Mouse (Mus musculus) myocyte (in vitro differentiated cells): ENCODE results near the gene Fam110a. TPM values are rescaled to one million over a fixed set of nuclear protein-coding genes. Genes with fewer than 3 reads are reported as not detected.

ENCODE experiments used
- H3K27me3 ChIP-seq: one replicate; pipeline ENCODE4 v1.6.1; 2011; ENCODE audit not compliant: control insufficient read depth, insufficient read depth, insufficient read length
- H3K36me3 ChIP-seq: one replicate; pipeline ENCODE4 v1.6.1; 2011; ENCODE audit not compliant: control insufficient read depth, insufficient read depth
- H3K4me2 ChIP-seq: one replicate; pipeline ENCODE4 v1.6.1; 2011; ENCODE audit warnings: low read depth, control low read depth
- H3K4me3 ChIP-seq: one replicate; pipeline ENCODE4 v1.5.1; 2011; ENCODE audit warnings: mild to moderate bottlenecking, control low read depth, moderate library complexity
- H3K79me2 ChIP-seq: one replicate; pipeline ENCODE4 v1.6.1; 2011; ENCODE audit not compliant: control insufficient read depth, insufficient read depth
- H3ac ChIP-seq: one replicate; pipeline ENCODE4 v1.6.1; 2011; ENCODE audit not compliant: control insufficient read depth, insufficient read length
- CEBPB ChIP-seq: IDR thresholded peaks from 2 replicates; pipeline ENCODE4 v1.6.1; 2011; ENCODE audit warnings: mild to moderate bottlenecking, moderate library complexity; ENCODE audit not compliant: poor library complexity, insufficient read depth, severe bottlenecking
- E2F4 ChIP-seq: IDR thresholded peaks from one replicate; pipeline ENCODE4 v1.6.1; 2011; ENCODE audit warnings: mild to moderate bottlenecking, control low read depth, moderate library complexity; ENCODE audit not compliant: insufficient read depth
- MAX ChIP-seq: IDR thresholded peaks from one replicate; pipeline ENCODE4 v1.6.1; 2011; ENCODE audit warnings: low read depth, mild to moderate bottlenecking, control low read depth
- MYOD1 ChIP-seq, 3 experiments: IDR thresholded peaks; one replicate each; pipeline ENCODE4 v1.6.1; 2011; ENCODE audit warnings: control low read depth in 2 of 3, low read depth in 2 of 3, mild to moderate bottlenecking in 2 of 3, moderate library complexity in 1 of 3; ENCODE audit not compliant: insufficient read length in 2 of 3, control insufficient read depth in 1 of 3
- MYOG ChIP-seq, 3 experiments: IDR thresholded peaks; one replicate each; pipeline ENCODE4 v1.6.1; 2011; ENCODE audit warnings: control low read depth in 2 of 3, low read depth in 2 of 3, mild to moderate bottlenecking in 2 of 3; ENCODE audit not compliant: insufficient read length in 2 of 3, control insufficient read depth in 1 of 3, insufficient read depth in 1 of 3
- POLR2A ChIP-seq: IDR thresholded peaks from one replicate; pipeline ENCODE4 v1.6.1; 2011; ENCODE audit warnings: low read depth, mild to moderate bottlenecking, control low read depth, moderate library complexity; ENCODE audit not compliant: insufficient read length
- POLR2AphosphoS2 ChIP-seq: IDR thresholded peaks from one replicate; pipeline ENCODE4 v1.6.1; 2011; ENCODE audit warnings: low read depth, control low read depth; ENCODE audit not compliant: insufficient read length
- REST ChIP-seq: IDR thresholded peaks from one replicate; pipeline ENCODE4 v1.6.1; 2011; ENCODE audit warnings: mild to moderate bottlenecking, control low read depth, moderate library complexity; ENCODE audit not compliant: insufficient read depth, insufficient read length
- SRF ChIP-seq: IDR thresholded peaks from one replicate; pipeline ENCODE4 v1.6.1; 2011; ENCODE audit warnings: low read depth; ENCODE audit not compliant: control insufficient read depth, insufficient read length
- TCF12 ChIP-seq: IDR thresholded peaks from one replicate; pipeline ENCODE4 v1.6.1; 2011; ENCODE audit warnings: mild to moderate bottlenecking, control low read depth; ENCODE audit not compliant: poor library complexity, insufficient read depth, severe bottlenecking
- TCF3 ChIP-seq: IDR thresholded peaks from one replicate; pipeline ENCODE4 v1.6.1; 2011; ENCODE audit warnings: low read depth, control low read depth; ENCODE audit not compliant: insufficient read length
- USF1 ChIP-seq: IDR thresholded peaks from one replicate; pipeline ENCODE4 v1.6.1; 2011; ENCODE audit warnings: low read depth, mild to moderate bottlenecking, control low read depth, moderate library complexity
- polyA plus RNA-seq: library from polyadenylated mRNA; unstranded; fragments of >200 nt; fragmentation: generic; extraction: Trizol; gene quantifications from one replicate; pipeline ENCODE4 v1.2.1, GENCODE M21; 2012; ENCODE audit warnings: missing spikeins

Fam110a gene
- polyA plus RNA-seq, 1 experiment = 21.0 TPM

GRCm38 (mm10) chr2:152002529-152002928, 22.5 kb upstream of the Fam110a start:
- Histone ChIP-seq H3K4me2 (no peak overlapping the region), H3K4me3 (no peak overlapping the region), H3K79me2 (no peaks in the 10 kb centered on the region), H3ac (no peak overlapping the region), H3K36me3 (no peaks in the 10 kb centered on the region), H3K27me3 (peaks cover 65% of the 10 kb centered on the region)
- TF ChIP-seq REST (no peak), POLR2AphosphoS2 (no peak), POLR2A (no peak), TCF12 (no peak), SRF (no peak), USF1 (no peak), MAX (no peak), CEBPB (no peak), MYOG (IDR thresholded peaks at IDR 0.05; ENCODE audit: control insufficient read depth in 1 of 3, insufficient read depth in 1 of 3, insufficient read length in 2 of 3, low read depth in 2 of 3) (no peak), E2F4 (no peak), TCF3 (no peak), MYOD1 (IDR thresholded peaks at IDR 0.05; ENCODE audit: control insufficient read depth in 1 of 3, insufficient read length in 2 of 3, low read depth in 2 of 3) (no peak)

GRCm38 (mm10) chr2:152000735-152001134, 20.7 kb upstream of the Fam110a start:
- Histone ChIP-seq H3K27me3 (peaks cover 52% of the 10 kb centered on the region), H3K4me3 (no peak overlapping the region), H3K4me2 (no peak overlapping the region), H3ac (no peak overlapping the region), H3K79me2 (no peaks in the 10 kb centered on the region), H3K36me3 (no peaks in the 10 kb centered on the region)
- TF ChIP-seq TCF12 = no peak
- TF ChIP-seq SRF = no peak
- no peak for TF ChIP-seq TCF3
- no peak for TF ChIP-seq USF1
- no peak for TF ChIP-seq POLR2AphosphoS2
- TF ChIP-seq E2F4 = no peak
- no peak for TF ChIP-seq MYOD1 (IDR thresholded peaks at IDR 0.05; ENCODE audit: control insufficient read depth in 1 of 3, insufficient read length in 2 of 3, low read depth in 2 of 3)
- no peak for TF ChIP-seq REST
- TF ChIP-seq CEBPB = no peak
- TF ChIP-seq POLR2A = no peak
- no peak for TF ChIP-seq MYOG (IDR thresholded peaks at IDR 0.05; ENCODE audit: control insufficient read depth in 1 of 3, insufficient read depth in 1 of 3, insufficient read length in 2 of 3, low read depth in 2 of 3)
- no peak for TF ChIP-seq MAX

GRCm38 (mm10) chr2:152000291-152000679, 20.3 kb upstream of the Fam110a start:
- no peak for TF ChIP-seq TCF12
- no peak for TF ChIP-seq MYOG (IDR thresholded peaks at IDR 0.05; ENCODE audit: control insufficient read depth in 1 of 3, insufficient read depth in 1 of 3, insufficient read length in 2 of 3, low read depth in 2 of 3)
- no peak for TF ChIP-seq SRF
- no peak for TF ChIP-seq MYOD1 (IDR thresholded peaks at IDR 0.05; ENCODE audit: control insufficient read depth in 1 of 3, insufficient read length in 2 of 3, low read depth in 2 of 3)
- no peak for TF ChIP-seq MAX
- no peak for TF ChIP-seq REST
- TF ChIP-seq CEBPB = no peak
- TF ChIP-seq POLR2A = no peak
- no peak for TF ChIP-seq POLR2AphosphoS2
- TF ChIP-seq USF1 = no peak
- TF ChIP-seq TCF3 = no peak
- no peak for TF ChIP-seq E2F4
- H3K4me3 ChIP-seq = no peak overlapping the region
- H3K27me3 ChIP-seq = peaks cover 47% of the 10 kb centered on the region
- no peaks in the 10 kb centered on the region for H3K79me2 ChIP-seq
- no peak overlapping the region for H3ac ChIP-seq
- no peaks in the 10 kb centered on the region for H3K36me3 ChIP-seq
- no peak overlapping the region for H3K4me2 ChIP-seq

GRCm38 (mm10) chr2:151999669-152000290, 19.8 kb upstream of the Fam110a start:
- Histone ChIP-seq H3K36me3 (no peaks in the 10 kb centered on the region), H3K79me2 (no peaks in the 10 kb centered on the region), H3K4me2 (no peak overlapping the region), H3ac (no peak overlapping the region), H3K4me3 (no peak overlapping the region), H3K27me3 (peaks cover 42% of the 10 kb centered on the region)
- TF ChIP-seq POLR2AphosphoS2 (no peak), TCF3 (no peak), SRF (no peak), POLR2A (no peak)

- H3K4me2 ChIP-seq = no peak overlapping the region
- H3K79me2 ChIP-seq = no peaks in the 10 kb centered on the region
- no peaks in the 10 kb centered on the region for H3K36me3 ChIP-seq
- H3K27me3 ChIP-seq = peaks cover 34% of the 10 kb centered on the region
- H3K4me3 ChIP-seq = no peak overlapping the region
- H3ac ChIP-seq = no peak overlapping the region
- TF ChIP-seq POLR2A (no peak), POLR2AphosphoS2 (no peak), MYOG (IDR thresholded peaks at IDR 0.05; ENCODE audit: control insufficient read depth in 1 of 3, insufficient read depth in 1 of 3, insufficient read length in 2 of 3, low read depth in 2 of 3) (no peak), MAX (no peak), E2F4 (no peak), TCF12 (no peak), MYOD1 (IDR thresholded peaks at IDR 0.05; ENCODE audit: control insufficient read depth in 1 of 3, insufficient read length in 2 of 3, low read depth in 2 of 3) (no peak), USF1 (no peak), SRF (no peak), REST (no peak), TCF3 (no peak), CEBPB (no peak)
These were observed 18.9 kb upstream of the Fam110a start for GRCm38 (mm10) chr2:151998932-151999331.
